Mouse (Mus musculus) ES-Bruce4 (cell line): ENCODE measurements around the gene Kif26b.

Experiments used
- CTCF ChIP-seq: IDR thresholded peaks from one replicate; pipeline ENCODE4 v1.8.1; 2011; ENCODE audit warnings: low read depth, low read length
- EP300 ChIP-seq: IDR thresholded peaks from 2 replicates; pipeline ENCODE4 v1.6.1; 2011; ENCODE audit warnings: low read depth, low read length; ENCODE audit not compliant: insufficient read depth
- POLR2A ChIP-seq: IDR thresholded peaks from one replicate; pipeline ENCODE4 v1.8.1; 2011; ENCODE audit warnings: low read length; ENCODE audit not compliant: insufficient read depth

DNA sequence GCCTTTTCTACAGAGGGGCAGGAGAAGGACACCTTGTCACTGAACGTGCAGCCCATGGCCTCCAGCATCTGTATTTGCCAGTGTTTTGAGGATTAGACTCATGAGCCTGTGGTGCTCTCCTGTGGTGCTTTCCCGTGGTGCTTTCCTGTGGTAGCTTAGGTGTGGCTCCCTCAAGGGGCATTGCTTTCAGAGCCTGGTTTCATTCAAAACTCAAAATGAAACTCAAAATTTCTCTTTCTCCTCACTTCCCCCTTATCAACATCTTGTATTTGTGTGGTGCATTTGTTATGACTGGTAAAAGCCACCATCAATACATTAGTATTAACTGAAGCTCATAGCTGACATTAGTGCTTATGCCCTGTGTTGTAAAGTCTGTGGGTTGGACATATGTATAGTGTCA lies 112.9 kb downstream of the Kif26b start:
- TF ChIP-seq CTCF (no peak), EP300 (no peak), POLR2A (no peak)
